Mouse (Mus musculus) lung, postnatal 0 days (tissue): ENCODE measurements at regions not wholly inside any gene's neighbourhood (a gene's known extent, or its start where the extent isn't known, plus 50 kb on each side); places are given as distances from the start of the nearest gene placed in this dataset.

Experiments used
- CTCF ChIP-seq: IDR thresholded peaks from 2 replicates; pipeline ENCODE4 v1.5.1; 2016; ENCODE audit warnings: antibody characterized with exemption, mild to moderate bottlenecking
- EP300 ChIP-seq: IDR thresholded peaks from 2 replicates; pipeline ENCODE4 v1.6.1; 2016; ENCODE audit warnings: antibody characterized with exemption, mild to moderate bottlenecking, control low read depth

- no peak for TF ChIP-seq CTCF
- TF ChIP-seq EP300, result peak; percentile 49
Observed at GRCm38 (mm10) chr3:52708301-52708700, 308.7 kb downstream of the Cog6 start.
